Mouse (Mus musculus) hematopoietic stem cell, adult 5-6 weeks (primary cell): ENCODE measurements around the gene Gps1. TPM values are rescaled to one million over a fixed set of nuclear protein-coding genes. Genes with fewer than 3 reads are reported as not detected.
"Not testable (repeated sequence)": the region's sequence is repeated elsewhere in the genome, so short reads cannot be mapped to it uniquely, and the experiment has no call there.

Experiments
- ATAC-seq, 2 experiments: fragments of 125-278 bp in 1 of 2; replicated peaks in 1 of 2; 2 replicates each; pipeline ENCODE4 v1.8.0; 2016 to 2017; ENCODE audit warnings: inconsistent platforms in 2 of 2, mild to moderate bottlenecking in 2 of 2, moderate number of reproducible peaks in 2 of 2, low read depth in 1 of 2, moderate TSS enrichment in 1 of 2; ENCODE audit not compliant: low FRiP score in 2 of 2, poor library complexity in 2 of 2, severe bottlenecking in 2 of 2, insufficient read depth in 1 of 2, low TSS enrichment in 1 of 2
- total RNA-seq: library from RNA; stranded (forward); fragments of 172-1452, 232-1000 nt; gene quantifications from 2 replicates; pipeline ENCODE4 v1.2.3, GENCODE M21; 2017

Gene Gps1
- total RNA-seq, 1 experiment from 2014 or later, result 67.2 TPM

DNA sequence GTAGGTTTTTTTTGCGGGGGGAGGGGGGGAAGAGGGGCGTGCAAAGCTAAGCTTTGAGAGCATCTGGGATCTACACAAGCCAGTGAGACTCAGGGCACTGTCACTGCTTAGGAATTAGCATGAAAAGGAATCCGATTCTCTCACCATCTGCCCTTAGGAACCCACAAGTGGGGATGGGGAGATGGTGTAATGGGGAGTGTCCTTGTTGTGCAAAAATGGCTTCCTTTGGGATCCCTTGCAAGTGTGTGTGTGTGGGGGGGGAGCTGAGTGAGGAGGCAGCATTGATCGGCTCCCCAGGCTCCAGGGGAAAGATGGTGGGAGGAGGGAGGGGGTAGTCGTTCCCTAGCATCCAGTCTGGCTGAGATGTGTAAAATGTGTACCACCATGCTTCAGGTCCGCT, 6.9 kb upstream of the Gps1 start:
- no peak for ATAC-seq

DNA sequence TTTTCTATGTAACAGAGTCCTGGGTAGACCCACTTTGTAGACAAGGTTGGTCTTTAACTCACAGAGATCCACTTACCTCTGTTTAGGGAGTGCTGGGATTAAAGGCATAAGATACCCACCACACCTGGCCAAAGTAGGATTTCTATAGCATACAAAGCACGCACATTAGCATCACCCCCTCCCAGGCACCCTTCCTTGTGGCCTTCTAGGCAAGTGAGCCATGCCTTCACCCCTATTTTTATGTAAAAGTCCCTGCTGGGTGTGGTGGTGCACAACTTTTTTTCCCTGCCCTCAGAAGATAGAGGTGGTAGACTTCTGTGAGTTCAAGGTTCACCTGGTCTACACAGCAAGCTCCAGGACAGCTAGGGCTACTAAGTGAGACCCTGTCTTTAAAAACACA, 4.2 kb upstream of the Gps1 start:
- ATAC-seq, result no peak

DNA sequence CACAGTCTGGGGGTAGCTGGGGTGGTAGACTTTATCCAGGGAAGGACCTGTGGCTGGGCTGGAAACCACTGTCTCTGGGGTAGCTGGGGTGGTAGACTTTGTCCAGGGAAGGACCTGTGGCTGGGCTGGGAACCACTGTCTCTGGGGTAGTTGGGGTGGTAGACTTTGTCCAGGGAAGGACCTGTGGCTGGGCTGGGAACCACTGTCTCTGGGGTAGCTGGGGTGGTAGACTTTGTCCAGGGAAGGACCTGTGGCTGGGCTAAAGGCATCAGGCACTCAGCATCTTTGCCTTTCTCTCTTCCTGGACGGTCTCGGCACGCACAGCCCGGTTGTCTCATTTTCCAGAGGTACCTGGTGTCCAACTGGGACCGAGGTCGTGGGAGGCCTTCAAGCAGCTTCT, 2.7 kb upstream of the Gps1 start:
- ATAC-seq, result not testable (repeated sequence)

DNA sequence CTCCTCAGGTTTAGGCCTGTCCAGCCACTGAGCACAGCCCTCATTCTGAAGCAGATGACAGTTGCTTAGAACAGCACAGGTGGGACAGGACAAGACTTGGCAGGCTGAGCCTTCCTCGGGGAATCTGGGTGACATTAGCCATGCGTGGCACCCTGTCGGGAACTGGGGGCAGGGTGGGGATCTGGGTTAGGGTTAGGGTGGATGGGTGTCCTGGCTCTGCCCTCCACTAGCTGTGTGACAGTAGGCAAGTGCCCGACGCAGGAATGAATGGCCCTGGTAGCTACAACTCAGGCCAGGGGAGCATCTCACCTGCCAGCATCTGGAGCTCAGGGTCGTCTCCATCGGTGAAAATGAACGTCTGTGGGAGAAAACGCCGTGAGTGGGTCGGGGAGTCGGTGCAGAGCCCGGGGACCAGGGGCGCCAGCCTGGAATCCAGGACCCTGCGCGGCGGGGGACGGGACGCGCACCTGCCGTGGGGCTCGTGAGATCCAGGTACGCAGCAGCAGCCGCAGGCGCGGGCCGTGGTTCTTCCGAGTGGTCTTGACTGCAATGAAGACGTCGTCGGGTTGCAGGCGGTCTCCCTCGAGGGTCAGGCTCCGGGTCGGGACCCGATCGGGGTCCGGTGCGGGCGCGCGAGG, 527 bp upstream of the Gps1 start:
- ATAC-seq, result no peak

DNA sequence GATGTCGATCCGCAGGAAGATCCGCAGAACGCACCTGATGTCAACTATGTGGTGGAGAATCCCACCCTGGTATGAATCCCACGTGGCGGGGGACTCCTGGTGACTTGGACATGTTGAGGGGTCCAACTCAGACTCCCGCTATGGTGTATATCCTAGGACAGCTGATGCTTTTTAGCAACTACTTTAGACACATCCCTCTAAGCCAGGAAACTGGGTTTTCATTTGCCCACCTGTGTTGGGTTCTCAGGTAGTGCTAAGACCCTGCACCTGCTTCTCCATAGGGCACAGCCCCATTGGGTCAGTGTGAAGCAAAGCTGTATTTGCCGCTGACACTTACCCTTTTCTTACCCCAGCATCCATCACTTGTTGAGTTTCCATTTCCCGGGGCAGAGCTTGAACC, 1.1 kb downstream of the Gps1 start:
- ATAC-seq, result no peak

DNA sequence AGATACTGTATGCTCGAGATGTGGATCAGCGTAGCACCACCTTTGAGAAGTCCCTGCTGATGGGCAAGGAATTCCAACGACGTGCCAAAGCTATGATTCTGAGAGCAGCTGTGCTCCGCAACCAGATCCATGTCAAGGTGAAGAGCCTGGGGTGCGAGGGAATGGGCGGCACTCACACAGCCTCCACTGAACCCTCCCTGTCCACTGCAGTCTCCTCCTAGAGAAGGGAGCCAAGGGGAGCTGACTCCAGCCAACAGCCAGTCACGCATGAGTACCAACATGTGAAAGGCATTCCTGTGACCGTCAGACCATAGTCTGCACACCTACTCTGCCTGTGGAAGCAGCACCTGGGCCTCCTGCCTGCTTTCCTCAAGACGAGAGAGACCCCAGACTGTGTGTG, 4.4 kb downstream of the Gps1 start:
- ATAC-seq, result not testable (repeated sequence)

DNA sequence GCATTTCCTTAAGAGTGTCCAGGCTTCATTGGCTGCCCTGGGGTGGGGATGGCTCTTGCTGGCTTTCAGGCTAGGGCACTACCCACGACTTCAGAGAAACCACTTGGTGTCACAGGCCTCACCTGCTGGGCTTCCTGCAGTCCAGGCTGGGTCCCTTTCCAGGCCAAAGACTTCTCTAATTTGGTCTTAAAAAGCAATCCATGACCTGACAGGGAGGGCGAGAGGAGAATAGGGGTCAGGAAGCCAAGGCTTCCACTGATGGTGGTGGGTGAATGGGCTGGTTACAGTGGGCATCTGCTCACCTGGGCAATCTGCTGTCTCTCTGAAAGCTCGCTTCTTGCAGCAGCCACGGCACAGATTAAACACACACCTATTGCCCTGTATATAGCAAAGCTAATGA, 5.3 kb downstream of the Gps1 start:
- no peak for ATAC-seq

DNA sequence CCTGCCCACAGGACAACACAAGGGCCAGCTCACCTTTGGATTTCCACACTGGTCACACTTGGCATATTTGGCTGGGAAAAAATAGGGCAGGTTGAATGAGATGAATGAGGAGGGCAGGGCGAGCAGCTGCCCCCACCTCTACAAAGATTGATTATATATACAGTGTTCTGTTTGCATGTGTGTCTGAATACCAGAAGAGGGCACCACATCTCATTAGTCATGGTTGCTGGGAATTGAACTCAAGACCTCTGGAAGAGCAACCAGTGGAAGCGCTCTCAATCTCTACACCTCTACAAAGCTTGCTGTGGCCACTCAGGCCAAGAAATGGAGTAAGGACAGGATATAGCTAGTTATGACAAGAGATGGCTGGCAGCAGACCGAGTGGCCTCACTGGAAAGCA, 5.7 kb downstream of the Gps1 start:
- no peak for ATAC-seq

DNA sequence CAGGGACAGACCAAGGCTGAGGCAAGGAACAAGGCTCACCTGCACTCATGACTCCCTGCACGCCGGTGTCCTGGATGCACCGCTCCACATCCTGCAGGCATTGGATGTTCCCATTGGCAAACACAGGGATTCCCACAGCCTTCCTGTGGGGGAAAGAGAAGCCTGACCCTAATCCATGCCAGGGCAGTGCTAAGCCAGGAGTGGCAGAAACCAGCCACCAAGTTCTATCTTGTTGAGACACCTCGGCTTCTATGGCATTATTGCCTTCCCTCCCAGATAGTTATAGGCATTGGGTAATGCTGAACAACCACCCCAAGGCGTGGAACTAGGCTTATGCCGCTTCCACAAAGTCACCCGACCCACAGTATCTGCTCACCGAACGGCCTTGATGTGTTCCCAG, 8.6 kb downstream of the Gps1 start:
- no peak for ATAC-seq

DNA sequence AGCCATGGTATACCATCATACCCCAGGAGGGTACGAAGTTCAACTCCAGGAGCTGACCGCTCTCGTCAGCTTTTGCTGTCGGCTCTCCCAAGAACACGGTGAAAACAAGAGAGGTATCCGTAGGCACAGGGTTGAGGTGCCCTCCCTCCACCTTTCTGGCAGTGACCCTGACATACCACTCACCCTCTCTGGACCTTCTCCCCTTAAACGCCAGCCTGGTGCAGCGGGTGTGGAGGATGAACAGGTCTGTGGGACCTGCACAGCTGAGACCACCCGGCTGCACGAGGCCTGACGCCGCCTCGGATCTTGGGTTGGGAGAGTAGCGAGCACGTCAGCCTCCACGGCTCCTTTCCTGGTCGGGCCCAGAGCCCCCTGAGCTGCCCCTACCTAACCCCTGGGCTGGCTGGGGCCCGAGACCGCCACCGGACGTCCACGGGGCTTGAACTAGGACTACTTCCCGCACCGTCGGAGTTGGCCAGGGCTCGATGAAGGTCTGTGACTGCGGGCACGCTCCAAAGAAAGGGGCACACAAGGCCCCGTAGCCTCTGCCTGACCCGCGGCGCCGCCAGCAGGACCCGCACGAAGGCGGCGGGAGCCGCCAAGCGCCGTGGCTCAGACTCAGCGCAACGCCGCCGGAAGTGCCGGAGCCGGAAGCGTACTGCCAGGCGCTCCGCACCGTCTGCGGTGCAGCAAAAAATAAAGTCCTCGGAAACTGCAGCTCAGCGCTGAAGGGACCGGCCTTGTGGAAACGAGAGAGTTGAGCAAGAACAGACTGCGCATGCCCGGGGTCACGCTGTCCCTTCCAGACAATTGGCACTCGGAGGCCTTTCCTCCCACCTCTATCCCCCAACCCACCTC, 11.9 kb downstream of the Gps1 start, which contains the start of gene Dus1l:
Gene Dus1l, minus strand, starts transcription at position 648 of the 858 bp plus-strand sequence.
- ATAC-seq, result peak; percentile 83 to 85

DNA sequence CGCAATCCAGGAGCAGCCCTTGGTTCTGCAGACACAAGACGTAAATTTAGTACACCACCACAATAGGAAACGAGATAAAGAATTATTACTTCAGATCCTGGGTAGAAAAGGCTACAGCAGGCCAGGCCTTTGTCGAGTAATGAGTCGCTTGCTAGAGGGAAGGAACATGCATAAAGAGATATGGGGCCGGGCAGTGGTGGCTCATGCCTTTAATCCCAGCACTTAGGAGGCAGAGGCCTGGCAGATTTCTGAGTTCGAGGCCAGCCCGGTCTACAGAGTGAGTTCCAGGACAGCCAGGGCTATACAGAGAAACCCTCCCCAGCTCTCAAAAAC, 12.5 kb downstream of the Gps1 start:
- ATAC-seq, result no peak; a peak in 2 of 4 replicates

DNA sequence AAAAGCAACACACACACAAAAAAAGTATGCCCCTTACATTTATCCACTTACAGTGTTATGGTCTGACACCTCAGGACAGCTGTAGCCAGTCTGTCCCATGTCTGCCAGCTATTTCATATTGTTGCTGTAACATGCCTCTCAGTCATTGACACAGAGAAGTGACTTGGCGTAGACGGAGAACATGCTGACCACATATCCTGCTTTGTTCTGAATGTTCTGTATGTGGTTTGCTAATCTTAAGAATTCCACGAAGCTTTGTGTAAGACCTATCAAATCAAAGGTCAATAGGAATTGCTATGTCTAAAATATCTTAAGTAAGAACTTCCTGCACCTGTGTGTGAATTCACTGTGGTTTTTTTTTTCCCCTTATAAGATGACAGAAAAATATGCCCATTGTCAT, 14.2 kb downstream of the Gps1 start:
- no peak for ATAC-seq

DNA sequence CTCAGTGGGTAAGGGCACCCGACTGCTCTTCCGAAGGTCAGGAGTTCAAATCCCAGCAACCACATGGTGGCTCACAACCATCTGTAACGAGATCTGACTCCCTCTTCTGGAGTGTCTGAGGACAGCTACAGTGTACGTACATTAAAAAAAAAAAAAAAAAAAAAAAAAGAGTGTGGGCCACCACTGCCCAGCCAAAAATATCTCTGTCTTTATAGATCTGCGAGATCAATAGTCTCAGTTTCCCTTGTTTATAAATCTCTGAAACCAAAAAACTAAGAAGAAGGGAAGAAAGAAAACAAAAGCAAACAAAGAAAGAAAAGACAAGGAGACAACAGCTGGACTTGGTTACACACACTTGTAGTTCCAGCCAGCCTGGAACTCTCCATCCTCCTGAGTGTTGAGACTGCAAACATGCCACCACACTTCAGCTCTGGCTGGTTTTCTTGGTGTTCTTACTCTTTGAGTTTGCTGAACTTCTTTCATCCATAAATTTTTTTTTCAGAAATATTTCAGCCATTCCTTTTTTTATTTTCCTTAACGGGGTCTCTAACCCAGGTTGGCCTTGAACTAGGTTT, 15.3 kb downstream of the Gps1 start:
- no peak for ATAC-seq

DNA sequence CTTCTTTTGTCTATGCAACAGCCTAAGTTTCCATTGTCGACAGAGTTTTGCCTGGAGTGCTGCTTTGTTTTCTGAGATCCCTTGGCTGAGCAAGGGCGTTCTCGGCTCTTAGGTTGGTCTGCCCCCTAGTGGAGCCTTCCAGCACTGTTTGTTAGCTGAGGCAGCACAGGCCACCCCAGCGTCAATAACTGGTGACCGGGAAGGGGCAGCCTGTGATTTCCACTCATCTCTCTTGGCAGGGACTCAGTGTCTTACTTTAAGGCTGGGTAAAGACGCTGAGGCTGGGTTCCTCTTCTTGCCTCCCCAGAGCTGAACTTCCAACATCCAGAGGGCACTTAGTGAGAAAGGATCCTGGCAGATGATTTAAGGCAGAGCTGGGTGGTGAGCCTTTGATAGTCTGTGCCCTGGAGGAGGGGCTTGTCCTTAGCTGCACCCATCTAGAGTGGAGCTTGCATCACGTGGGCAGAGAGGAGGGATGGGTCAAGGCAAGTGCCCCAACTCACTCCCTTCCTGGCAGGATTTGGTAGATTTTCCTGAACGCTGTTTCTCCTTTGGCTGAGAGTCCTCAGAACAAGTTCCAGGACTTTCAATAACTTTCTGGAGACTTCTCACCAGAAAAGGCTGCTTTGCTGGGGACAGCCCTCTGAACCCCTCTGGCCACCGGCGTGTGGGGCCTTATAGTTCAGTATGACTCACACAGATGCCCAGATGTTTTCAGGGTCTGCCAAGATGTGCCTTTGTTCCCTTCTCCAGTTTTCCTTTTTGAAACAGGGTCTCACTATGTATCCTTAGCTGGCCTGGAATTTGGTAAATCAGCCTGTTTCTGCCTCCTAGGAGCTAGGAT, 16.2 kb downstream of the Gps1 start:
- peak; percentile 77 to 81 for ATAC-seq

DNA sequence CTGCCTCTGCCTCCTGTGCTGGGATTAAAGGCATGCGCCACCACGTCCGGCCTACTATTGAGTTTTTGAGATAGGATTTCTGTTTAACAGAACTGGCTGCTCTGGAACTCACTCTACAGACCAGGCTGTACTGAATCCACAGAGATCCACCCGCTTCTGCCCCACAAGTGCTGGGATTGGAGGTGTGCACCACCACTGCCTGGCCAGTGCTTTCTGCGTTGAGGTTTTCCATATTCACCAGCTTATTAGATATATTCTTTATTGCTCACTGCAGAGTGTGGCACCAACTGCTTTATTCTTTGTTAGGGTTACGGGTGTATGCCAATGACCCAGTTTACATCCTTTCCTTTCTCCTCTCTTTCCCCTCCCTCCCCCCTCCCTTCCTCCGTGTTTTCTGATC, 20.2 kb downstream of the Gps1 start:
- no peak for ATAC-seq

DNA sequence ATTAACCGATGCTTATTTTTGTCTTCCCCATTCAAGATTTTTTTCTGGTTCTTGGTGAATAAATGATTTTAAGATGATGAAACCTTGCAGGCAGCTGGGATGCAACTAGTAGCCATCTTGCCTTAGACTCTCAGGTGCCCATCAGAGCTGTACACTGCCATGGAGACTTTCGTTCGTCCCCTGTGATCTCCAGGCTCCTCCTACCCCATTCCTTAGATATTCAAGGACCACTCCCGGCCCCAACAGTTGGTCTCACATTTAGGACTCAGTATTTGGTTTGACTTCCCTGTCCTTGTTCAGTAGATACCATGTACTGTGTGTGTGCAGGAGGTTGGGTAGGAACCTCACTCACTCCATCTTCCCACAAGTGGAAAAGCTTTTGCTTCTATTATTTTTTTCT, 20.7 kb downstream of the Gps1 start:
- ATAC-seq, result no peak

DNA sequence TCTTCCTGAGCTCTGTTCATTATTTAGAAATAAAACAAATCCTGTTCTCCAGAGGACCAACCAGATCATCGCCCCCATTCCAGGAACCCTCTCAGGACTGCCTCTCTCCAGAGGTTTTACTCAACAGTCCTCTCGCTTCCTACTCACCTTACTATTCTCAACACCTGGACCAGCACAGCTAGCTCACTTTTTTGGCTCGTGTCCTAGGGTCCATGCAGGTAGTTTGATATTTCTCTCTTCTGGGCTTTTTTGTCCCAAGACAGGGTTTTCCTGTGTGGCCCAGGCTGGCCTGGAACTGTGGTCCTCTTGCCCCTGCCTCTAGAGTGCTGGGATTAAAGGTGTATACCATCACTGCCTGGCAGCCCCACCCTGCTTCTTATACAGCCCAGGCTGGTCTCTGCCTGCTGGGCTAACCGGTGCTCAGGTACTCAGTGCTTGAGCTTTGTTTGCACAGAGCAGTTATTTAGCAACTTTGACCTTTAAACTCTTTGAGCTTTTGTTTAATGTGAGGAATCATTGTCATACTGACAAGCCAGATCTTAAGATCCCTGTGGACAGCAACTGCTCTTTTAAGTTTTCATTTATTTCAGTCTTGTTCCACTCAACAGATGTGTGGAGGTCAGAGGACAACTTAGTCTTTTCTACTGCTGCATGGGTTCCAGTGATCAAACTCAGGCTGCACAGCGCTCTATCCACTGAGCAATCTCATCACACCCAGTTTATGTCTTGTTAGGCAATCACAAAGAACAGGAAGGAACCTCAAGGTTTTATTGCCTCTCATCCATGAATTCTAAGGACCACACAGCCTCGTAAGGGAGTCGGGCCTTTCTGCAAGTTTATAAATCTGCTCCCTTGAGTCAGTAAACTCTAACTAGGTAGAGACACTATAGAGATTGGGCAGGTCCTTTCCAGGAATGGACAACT, 21.6 kb downstream of the Gps1 start:
- ATAC-seq, result no peak
